Mouse (Mus musculus): ENCODE measurements at regions not wholly inside any gene's neighbourhood (a gene's known extent, or its start where the extent isn't known, plus 50 kb on each side); places are given as distances from the start of the nearest gene placed in this dataset.

DNA sequence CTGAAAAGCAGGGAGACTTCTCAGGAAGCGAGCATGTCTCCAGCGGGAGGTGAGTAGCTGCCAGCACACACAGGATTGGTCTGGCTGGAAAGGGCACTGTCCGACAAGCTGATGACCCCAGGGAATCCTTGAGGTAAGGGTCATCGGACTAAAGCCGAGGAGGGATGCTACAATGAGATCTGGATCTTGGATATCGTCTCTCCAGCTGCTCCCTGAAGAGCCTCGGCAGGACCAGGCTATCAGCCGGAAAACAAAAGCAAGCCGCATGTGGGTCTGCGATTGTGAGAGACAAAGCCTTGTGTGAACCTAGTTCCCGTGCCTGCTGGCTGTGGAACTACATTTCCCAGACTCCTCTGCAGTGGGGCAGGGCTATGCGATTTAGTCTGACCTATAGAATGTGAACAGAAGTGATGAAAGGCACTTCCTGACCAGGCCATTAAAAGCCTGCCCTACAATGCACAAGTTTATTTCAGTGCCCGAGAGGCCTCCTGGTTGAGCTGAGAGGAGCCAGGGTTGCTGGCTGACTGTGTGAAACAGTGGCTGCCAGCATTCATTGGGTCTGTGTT lies 66.7 kb upstream of the Slc6a6 start:
- no peak for TF ChIP-seq CTCF (IDR thresholded peaks at IDR 0.05; ENCODE audit: control insufficient read depth, insufficient read depth, low read length)
- no peak for TF ChIP-seq POLR2A (IDR thresholded peaks at IDR 0.05; ENCODE audit: borderline replicate concordance, control insufficient read depth, low read depth, low read length)

All from bone marrow, adult 2 months (tissue).